Mouse (Mus musculus) frontal cortex, postnatal 25 days (tissue): ENCODE results near the gene Cd209c.

Source experiments
- DNase-seq, 2 experiments: peaks; one replicate each; pipeline ENCODE4 v3.0.0; 2022; ENCODE audit warnings: low spot score in 2 of 2

Gene Cd209c

GRCm38 (mm10) chr8:3954646-3955045 is at the start of gene Cd209c:
Cd209c (minus strand) TSS chr8:3954746.
- DNase-seq: no peak

DNA sequence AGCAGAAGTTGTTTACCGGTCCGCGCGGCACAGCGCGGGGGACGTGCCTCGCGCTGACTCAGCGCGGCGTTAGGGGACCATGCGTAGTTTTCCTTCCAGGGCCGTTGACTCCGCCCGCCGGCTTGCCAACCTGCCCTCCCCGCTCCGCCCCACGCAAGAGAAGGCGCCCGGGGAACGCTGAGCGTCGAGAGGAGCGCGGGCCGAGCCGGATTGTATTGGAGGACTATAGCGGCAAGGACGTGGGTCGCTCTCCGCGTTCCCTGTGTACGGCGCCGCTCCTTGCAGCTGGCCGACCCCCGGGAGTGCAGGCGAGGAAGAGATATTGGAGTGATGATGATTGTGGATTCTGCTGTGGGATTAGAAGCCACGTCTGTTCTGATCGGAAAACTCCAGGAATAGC is 39.7 kb upstream of the Cd209c start:
- no peak for DNase-seq

DNA sequence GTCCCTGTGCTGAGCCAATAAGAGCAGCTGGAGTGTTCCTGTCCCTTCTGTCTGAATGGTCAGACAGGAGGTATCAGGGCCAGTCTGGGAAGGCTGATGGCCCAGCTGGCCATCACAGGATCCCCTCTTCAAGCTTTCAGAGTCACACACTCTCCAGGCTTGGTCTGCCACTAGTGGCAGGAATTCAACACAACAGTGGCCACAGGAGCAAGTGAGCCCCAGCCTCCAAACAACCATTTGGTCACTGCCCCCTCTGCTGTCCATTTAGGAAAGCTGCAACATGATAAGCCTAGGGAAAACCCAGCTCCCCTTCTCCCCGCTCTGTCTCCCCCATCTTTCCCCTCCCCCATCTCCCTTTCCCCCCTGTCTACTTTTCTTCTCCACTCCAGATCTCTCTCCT is 1.5 kb upstream of the Cd209c start:
- no peak for DNase-seq

DNA sequence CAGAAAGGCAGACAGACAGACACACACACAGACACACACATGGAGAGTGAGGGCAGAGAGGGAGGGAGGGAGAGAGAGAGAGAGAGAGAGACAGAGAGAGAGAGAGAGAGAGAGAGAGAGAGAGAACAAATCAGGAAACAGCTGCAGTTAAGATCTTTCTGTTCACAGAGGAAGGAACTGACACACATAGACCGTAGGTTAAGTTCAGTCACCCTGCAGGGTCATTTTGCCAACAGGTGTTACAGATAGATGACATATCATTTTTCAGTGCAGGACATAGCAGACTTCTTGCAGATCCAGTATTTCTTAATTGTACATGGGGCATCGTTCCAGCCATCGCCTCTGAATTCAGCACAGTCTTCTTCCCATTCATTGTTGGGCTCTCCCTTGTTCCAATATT is 14.5 kb downstream of the Cd209c start:
- no peak for DNase-seq

DNA sequence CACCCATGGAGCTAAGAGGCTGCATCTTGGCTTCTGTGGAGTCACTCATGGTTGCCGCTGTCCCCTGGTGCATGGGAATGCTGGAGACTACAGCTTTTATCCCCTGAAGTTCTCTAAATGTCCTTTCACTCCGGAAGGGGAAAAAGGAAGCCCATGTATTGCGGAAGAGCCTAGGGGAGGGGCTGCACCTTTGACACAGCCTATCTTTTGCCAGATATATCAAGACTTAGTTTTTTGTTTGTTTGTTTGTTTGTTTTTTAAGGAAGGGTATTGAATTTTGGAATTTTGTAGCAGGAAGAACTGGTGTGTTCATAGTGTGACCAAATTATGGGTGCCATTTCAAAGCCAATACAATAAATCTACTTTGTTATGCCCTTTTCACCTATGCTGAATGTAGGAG is 27.8 kb downstream of the Cd209c start, which contains the start of gene Cd209b:
TSS of gene Cd209b (minus strand) at position 101 of the 400 bp plus-strand sequence.
- no peak for DNase-seq
